Comparison of ENCODE assay signal across 22 mouse cellular contexts in genomic region chr7:138567352-138567751, GRCm38 (mm10).
A peak's percentile ranks its signal among the peaks of the same experiment; 100 is the strongest.
DNase-seq lines count a peak whose midpoint lies in the region; ATAC-seq and TF ChIP-seq lines count a peak whose summit lies in the region.
"Had no signal": no experiment of that assay in that cellular context is flagged by ENCODE, and none has a peak within 500 bp of the region (broad histone marks: within the 10 kb centered on the region; RNA-seq: fewer than 3 reads in every experiment).

No protein-coding gene starts in this region.

- peak overlapping the region; percentile 11; the same call in 1 of the 2 replicates for H3K27ac ChIP-seq in embryonic facial prominence, embryonic 13.5 days
- H3K27ac ChIP-seq in embryonic facial prominence, embryonic 10.5 days (replicated peaks) = no peak overlapping the region
- H3K27ac ChIP-seq in kidney, embryonic 15.5 days = peak overlapping the region; percentile 37; the same call in 1 of the 2 replicates
- no peak overlapping the region for H3K27ac ChIP-seq in kidney, postnatal 0 days
- H3K27ac ChIP-seq: embryonic facial prominence, embryonic 12.5 days; embryonic facial prominence, embryonic 15.5 days; forebrain, embryonic 10.5 days; forebrain, embryonic 12.5 days had no signal

- no peaks in the 10 kb centered on the region for H3K9me3 ChIP-seq in embryonic facial prominence, embryonic 13.5 days
- no peaks in the 10 kb centered on the region for H3K9me3 ChIP-seq in embryonic facial prominence, embryonic 10.5 days
- H3K9me3 ChIP-seq in kidney, embryonic 15.5 days (replicated peaks) = no peaks in the 10 kb centered on the region
- H3K9me3 ChIP-seq in kidney, postnatal 0 days (replicated peaks; ENCODE audit: low read length) = no peaks in the 10 kb centered on the region
- H3K9me3 ChIP-seq: embryonic facial prominence, embryonic 12.5 days; embryonic facial prominence, embryonic 15.5 days; forebrain, embryonic 10.5 days; forebrain, embryonic 12.5 days had no signal

- no peak for TF ChIP-seq CTCF in kidney, postnatal 0 days (IDR thresholded peaks at IDR 0.05; ENCODE audit: low read depth)

- H3K27me3 ChIP-seq in embryonic facial prominence, embryonic 13.5 days = no peaks in the 10 kb centered on the region
- no peaks in the 10 kb centered on the region for H3K27me3 ChIP-seq in embryonic facial prominence, embryonic 10.5 days (replicated peaks; ENCODE audit: low read depth, poor library complexity, severe bottlenecking)
- no peaks in the 10 kb centered on the region for H3K27me3 ChIP-seq in kidney, embryonic 15.5 days
- no peaks in the 10 kb centered on the region for H3K27me3 ChIP-seq in kidney, postnatal 0 days (ENCODE audit: insufficient read depth, low read length)
- H3K27me3 ChIP-seq: embryonic facial prominence, embryonic 12.5 days; embryonic facial prominence, embryonic 15.5 days; forebrain, embryonic 12.5 days had no signal

- H3K4me1 ChIP-seq in embryonic facial prominence, embryonic 13.5 days = 0 out of 2 replicates have a peak, but pooled peaks cover 4% of the 10 kb centered on the region
- no peaks in the 10 kb centered on the region for H3K4me1 ChIP-seq in embryonic facial prominence, embryonic 10.5 days
- H3K4me1 ChIP-seq in kidney, embryonic 15.5 days = peaks cover 4% of the 10 kb centered on the region; the same call in 1 of the 2 replicates
- no peaks in the 10 kb centered on the region for H3K4me1 ChIP-seq in kidney, postnatal 0 days (replicated peaks; ENCODE audit: insufficient read depth, low read length)
- H3K4me1 ChIP-seq: embryonic facial prominence, embryonic 12.5 days; embryonic facial prominence, embryonic 15.5 days; forebrain, embryonic 10.5 days; forebrain, embryonic 12.5 days had no signal

- ATAC-seq in embryonic facial prominence, embryonic 13.5 days (ENCODE audit: insufficient number of reproducible peaks, insufficient read depth, low FRiP score, low TSS enrichment, low read depth) = no peak
- 0 out of 2 replicates have a peak, but pooled peaks have one; percentile 43 for ATAC-seq in kidney, embryonic 15.5 days (replicated peaks; ENCODE audit: low FRiP score)
- ATAC-seq in kidney, postnatal 0 days (replicated peaks; ENCODE audit: low FRiP score, low read depth) = no peak
- ATAC-seq: forebrain, embryonic 14.5 days; forebrain, embryonic 16.5 days had no signal

- no peak overlapping the region for H3K4me2 ChIP-seq in embryonic facial prominence, embryonic 13.5 days
- no peak overlapping the region for H3K4me2 ChIP-seq in kidney, embryonic 15.5 days
- no peak overlapping the region for H3K4me2 ChIP-seq in kidney, postnatal 0 days (ENCODE audit: low read length)
- H3K4me2 ChIP-seq: embryonic facial prominence, embryonic 12.5 days; embryonic facial prominence, embryonic 15.5 days; forebrain, embryonic 12.5 days had no signal

- H3K4me3 ChIP-seq in embryonic facial prominence, embryonic 13.5 days = no peak overlapping the region
- no peak overlapping the region for H3K4me3 ChIP-seq in embryonic facial prominence, embryonic 10.5 days
- no peak overlapping the region for H3K4me3 ChIP-seq in kidney, embryonic 15.5 days (replicated peaks)
- no peak overlapping the region for H3K4me3 ChIP-seq in kidney, postnatal 0 days (replicated peaks; ENCODE audit: low read depth, low read length)
- H3K4me3 ChIP-seq: embryonic facial prominence, embryonic 12.5 days; embryonic facial prominence, embryonic 15.5 days; erythroblast, embryonic 14.5 days; forebrain, embryonic 10.5 days; forebrain, embryonic 12.5 days had no signal

- H3K9ac ChIP-seq in embryonic facial prominence, embryonic 13.5 days = no peak overlapping the region
- H3K9ac ChIP-seq in kidney, embryonic 15.5 days = no peak overlapping the region
- H3K9ac ChIP-seq in kidney, postnatal 0 days (ENCODE audit: low read depth, low read length) = no peak overlapping the region
- H3K9ac ChIP-seq: embryonic facial prominence, embryonic 12.5 days; embryonic facial prominence, embryonic 15.5 days; forebrain, embryonic 12.5 days had no signal

- 40% methylated on average over 3 of the region's 3 CpGs for WGBS in embryonic facial prominence, embryonic 13.5 days
- 75% methylated on average over 3 of the region's 3 CpGs for WGBS in embryonic facial prominence, embryonic 10.5 days
- WGBS in kidney, embryonic 15.5 days = 50% methylated on average over 3 of the region's 3 CpGs
- WGBS in kidney, postnatal 0 days = 52% methylated on average over 3 of the region's 3 CpGs

- DNase-seq in embryonic facial prominence, embryonic 10.5 days (ENCODE audit: low spot score) = no peak
- DNase-seq in kidney, adult 11 months = no peak
- peak; percentile 74 for DNase-seq in kidney, postnatal 0 days (ENCODE audit: low spot score)
- no peak for DNase-seq in kidney, adult 9 months
- DNase-seq: adrenal gland, postnatal 10 days; adrenal gland, postnatal 25 days; cerebellum, adult 11 months; cerebellum, adult 18-20 months; cerebellum, adult 8-10 months; cerebellum, adult 9-11 months; cerebellum, postnatal 14 days; cerebellum, postnatal 36 days; embryo, embryonic 11 days had no signal

- H3K36me3 ChIP-seq in embryonic facial prominence, embryonic 13.5 days = no peaks in the 10 kb centered on the region
- no peaks in the 10 kb centered on the region for H3K36me3 ChIP-seq in embryonic facial prominence, embryonic 10.5 days (replicated peaks)
- H3K36me3 ChIP-seq in kidney, embryonic 15.5 days = no peaks in the 10 kb centered on the region
- no peaks in the 10 kb centered on the region for H3K36me3 ChIP-seq in kidney, postnatal 0 days (ENCODE audit: insufficient read depth, low read length)
- H3K36me3 ChIP-seq: embryonic facial prominence, embryonic 12.5 days; embryonic facial prominence, embryonic 15.5 days; forebrain, embryonic 10.5 days; forebrain, embryonic 12.5 days had no signal

Comparison
In these comparisons a context has a peak if more than half of its experiments do, and no peak if none do; other contexts are left out.
1. H3K27ac ChIP-seq: peak in embryonic facial prominence, embryonic 13.5 days (single experiment) and kidney, embryonic 15.5 days (single experiment); none in embryonic facial prominence, embryonic 10.5 days (single experiment) and kidney, postnatal 0 days (single experiment).